In the genomic region with DNA sequence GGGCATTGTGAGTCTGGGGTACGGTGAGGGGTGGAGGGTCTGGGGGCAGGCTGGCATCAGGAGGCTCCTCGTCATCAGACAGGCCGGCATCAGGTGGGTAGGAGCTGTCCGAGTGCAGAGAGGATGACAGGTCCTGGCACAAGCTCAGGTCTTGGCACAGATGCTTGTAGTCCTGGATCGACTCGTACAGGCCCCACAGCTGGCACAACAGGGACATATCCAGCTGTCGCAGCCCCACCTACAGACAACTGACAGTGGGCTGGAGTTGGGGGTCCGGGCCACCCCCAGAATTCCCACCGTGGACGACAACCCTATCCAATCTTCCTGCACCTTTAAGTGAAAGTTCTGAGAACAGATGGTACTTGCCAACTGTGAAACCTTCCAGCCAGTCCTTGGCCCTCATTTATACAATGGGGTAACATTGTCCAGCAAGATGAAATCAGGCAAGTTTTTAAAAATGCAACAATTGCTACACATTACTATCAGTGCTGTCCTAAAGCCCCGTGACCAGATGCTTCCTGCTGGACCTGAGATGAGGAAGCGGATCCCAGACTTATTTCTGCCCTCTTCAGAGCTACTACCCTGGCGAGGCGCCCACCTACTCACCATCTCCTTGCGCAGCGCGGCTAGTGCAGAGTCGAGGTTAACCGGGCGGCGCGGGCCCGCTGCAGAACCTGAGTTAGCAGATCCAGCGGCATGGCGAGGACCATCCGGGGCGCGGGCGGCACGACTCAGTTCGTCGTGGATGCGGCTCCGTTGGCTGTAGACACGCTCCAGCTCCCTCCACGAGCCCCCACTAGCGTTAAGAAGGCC, we compare ENCODE assay signal across 8 mouse cellular contexts. TPM values are rescaled to one million over a fixed set of nuclear protein-coding genes. Genes with fewer than 3 reads are reported as not detected.
DNase-seq lines count a peak whose midpoint lies in the region; ATAC-seq and TF ChIP-seq lines count a peak whose summit lies in the region.

No protein-coding gene starts in this region.

- no peak for TF ChIP-seq CTCF in liver, embryonic 14.5 days (IDR thresholded peaks at IDR 0.05; ENCODE audit: low read depth)
- no peak for TF ChIP-seq CTCF in olfactory bulb, adult 2 months (IDR thresholded peaks at IDR 0.05; ENCODE audit: insufficient read depth, low read depth, low read length)

- peak overlapping the region; percentile 95 for H3K4me2 ChIP-seq in liver, embryonic 14.5 days (ENCODE audit: low read depth)

- no peak for TF ChIP-seq EP300 in liver, embryonic 14.5 days (IDR thresholded peaks at IDR 0.05; ENCODE audit: low read depth)

- WGBS in liver, embryonic 14.5 days (ENCODE audit: insufficient replicate concordance), result 11% methylated on average over 37 of the region's 37 CpGs
- WGBS in olfactory bulb, adult 2 months, result 2% methylated on average over 37 of the region's 37 CpGs

- H3K36me3 ChIP-seq in liver, embryonic 14.5 days (replicated peaks; ENCODE audit: control insufficient read depth, insufficient read depth, low read depth), result peaks cover 9% of the 10 kb centered on the region; the same call in 1 of the 2 replicates

- peak overlapping the region; percentile 74 to 96 for H3K4me3 ChIP-seq in liver, embryonic 14.5 days (ENCODE audit: insufficient read depth in 1 of 2, low read depth in 2 of 2, low read length in 2 of 2)
- H3K4me3 ChIP-seq in olfactory bulb, adult 2 months (ENCODE audit: insufficient read depth, low read depth, low read length), result peak overlapping the region; percentile 70

- ATAC-seq in granulocyte monocyte progenitor cell, adult 5-6 weeks (replicated peaks; ENCODE audit: poor library complexity, severe bottlenecking), result 0 out of 2 replicates have a peak, but pooled peaks have one; percentile 4
- ATAC-seq in liver, embryonic 14.5 days (ENCODE audit: insufficient read depth), result no peak
- no peak for ATAC-seq in erythroid progenitor cell, adult 5-6 weeks (replicated peaks; ENCODE audit: low FRiP score, poor library complexity, severe bottlenecking)

- no peaks in the 10 kb centered on the region for H3K9me3 ChIP-seq in liver, embryonic 14.5 days (ENCODE audit: control insufficient read depth, low read length)

- TF ChIP-seq POLR2A in olfactory bulb, adult 2 months (IDR thresholded peaks at IDR 0.05; ENCODE audit: insufficient read depth, low read depth, low read length), result no peak

- H3K9ac ChIP-seq in liver, embryonic 14.5 days (replicated peaks), result peak overlapping the region; percentile 96

- H3K27me3 ChIP-seq in liver, embryonic 14.5 days (ENCODE audit: control insufficient read depth, insufficient read depth, low read length), result no peaks in the 10 kb centered on the region

- peak overlapping the region; percentile 98 for H3K27ac ChIP-seq in liver, embryonic 14.5 days
- H3K27ac ChIP-seq in olfactory bulb, adult 2 months (ENCODE audit: insufficient read depth, low read depth, low read length), result peak overlapping the region; percentile 57

- DNase-seq in spleen, postnatal 4 days (ENCODE audit: low spot score in 2 of 2), result peak; percentile 60 to 83
- no peak for DNase-seq in spleen, adult 12 weeks (ENCODE audit: low spot score)
- DNase-seq in cerebellum, postnatal 14 days, result peak; percentile 80 to 87
- DNase-seq in kidney, adult 9 months, result peak; percentile 48
- no peak for DNase-seq in liver, embryonic 14.5 days (ENCODE audit: low read depth in 3 of 3, low spot score in 3 of 3)

- H3K4me1 ChIP-seq in liver, embryonic 14.5 days (replicated peaks; ENCODE audit: control insufficient read depth in 2 of 2, insufficient read depth in 2 of 2, low read length in 1 of 2), result peaks cover 29 to 38% of the 10 kb centered on the region in 2 experiments
- peaks cover 31% of the 10 kb centered on the region for H3K4me1 ChIP-seq in olfactory bulb, adult 2 months (ENCODE audit: control insufficient read depth, insufficient read depth, low read length)

RNA-seq across cellular contexts. Expression of gene Fam89b, which starts 0.6 kb away (rescaled TPM):
- total RNA-seq in granulocyte monocyte progenitor cell, adult 5-6 weeks (2014; fragmentation: Nextera tagmentation), result 37.4 and 41.7 TPM in 2 replicates
- total RNA-seq in granulocyte monocyte progenitor cell, adult 5-6 weeks (2017), result 20.9 and 31.8 TPM in 2 replicates
- 44.0 and 50.9 TPM in 2 replicates for polyA plus RNA-seq in liver, embryonic 14.5 days (2012; rRNA removed)
- polyA plus RNA-seq in liver, embryonic 14.5 days (2014; fragmentation: Nextera tagmentation; extraction: Ambion mirVana), result 40.6 and 41.0 TPM in 2 replicates
- polyA plus RNA-seq in olfactory bulb, adult 2 months (2012; ENCODE audit: insufficient read depth, insufficient read length, low replicate concordance, missing spikeins), result not detected in 2 replicates
- total RNA-seq in erythroid progenitor cell, adult 5-6 weeks (2015; ENCODE audit: low replicate concordance), result 67.9 and 77.8 TPM in 2 replicates
- total RNA-seq in erythroid progenitor cell, adult 5-6 weeks (2017; ENCODE audit: low replicate concordance), result 18.7 and 41.5 TPM in 2 replicates

RNA-seq across cellular contexts. Expression of gene Ehbp1l1, which starts 2.7 kb away (rescaled TPM):
- 23.2 and 29.5 TPM in 2 replicates for total RNA-seq in granulocyte monocyte progenitor cell, adult 5-6 weeks (2014; fragmentation: Nextera tagmentation)
- 30.6 and 41.6 TPM in 2 replicates for total RNA-seq in granulocyte monocyte progenitor cell, adult 5-6 weeks (2017)
- 70.8 and 95.5 TPM in 2 replicates for polyA plus RNA-seq in liver, embryonic 14.5 days (2012; rRNA removed)
- polyA plus RNA-seq in liver, embryonic 14.5 days (2014; fragmentation: Nextera tagmentation; extraction: Ambion mirVana), result 66.0 and 76.7 TPM in 2 replicates
- polyA plus RNA-seq in olfactory bulb, adult 2 months (2012; ENCODE audit: insufficient read depth, insufficient read length, low replicate concordance, missing spikeins), result not detected in 2 replicates
- total RNA-seq in erythroid progenitor cell, adult 5-6 weeks (2015; ENCODE audit: low replicate concordance), result 176 and 250 TPM in 2 replicates
- 668 and 983 TPM in 2 replicates for total RNA-seq in erythroid progenitor cell, adult 5-6 weeks (2017; ENCODE audit: low replicate concordance)

RNA-seq across cellular contexts. Expression of gene Ltbp3, which starts 11.9 kb away (rescaled TPM):
- total RNA-seq in granulocyte monocyte progenitor cell, adult 5-6 weeks (2014; fragmentation: Nextera tagmentation), result 1.8 and 16.0 TPM in 2 replicates
- total RNA-seq in granulocyte monocyte progenitor cell, adult 5-6 weeks (2017), result 3.7 and 3.9 TPM in 2 replicates
- polyA plus RNA-seq in liver, embryonic 14.5 days (2012; rRNA removed), result 1.9 and 2.1 TPM in 2 replicates
- 0.85 and 1.6 TPM in 2 replicates for polyA plus RNA-seq in liver, embryonic 14.5 days (2014; fragmentation: Nextera tagmentation; extraction: Ambion mirVana)
- polyA plus RNA-seq in olfactory bulb, adult 2 months (2012; ENCODE audit: insufficient read depth, insufficient read length, low replicate concordance, missing spikeins), result not detected in 2 replicates
- 2.5 and 10.1 TPM in 2 replicates for total RNA-seq in erythroid progenitor cell, adult 5-6 weeks (2015; ENCODE audit: low replicate concordance)
- 1.6 TPM in 1 of 2 replicates, not detected in the other for total RNA-seq in erythroid progenitor cell, adult 5-6 weeks (2017; ENCODE audit: low replicate concordance)

RNA-seq across cellular contexts. Expression of gene Kcnk7, which starts 24.7 kb away (rescaled TPM):
- not detected in 2 replicates for total RNA-seq in granulocyte monocyte progenitor cell, adult 5-6 weeks (2014; fragmentation: Nextera tagmentation)
- total RNA-seq in granulocyte monocyte progenitor cell, adult 5-6 weeks (2017), result not detected in 2 replicates
- polyA plus RNA-seq in liver, embryonic 14.5 days (2012; rRNA removed), result 0.04 TPM in 1 of 2 replicates, not detected in the other
- polyA plus RNA-seq in liver, embryonic 14.5 days (2014; fragmentation: Nextera tagmentation; extraction: Ambion mirVana), result 0.17 and 0.27 TPM in 2 replicates
- polyA plus RNA-seq in olfactory bulb, adult 2 months (2012; ENCODE audit: insufficient read depth, insufficient read length, low replicate concordance, missing spikeins), result not detected in 2 replicates
- total RNA-seq in erythroid progenitor cell, adult 5-6 weeks (2015; ENCODE audit: low replicate concordance), result not detected in 2 replicates
- not detected in 2 replicates for total RNA-seq in erythroid progenitor cell, adult 5-6 weeks (2017; ENCODE audit: low replicate concordance)

RNA-seq across cellular contexts. Expression of gene Pcnx3, which starts 40.1 kb away (rescaled TPM):
- 35.2 and 46.8 TPM in 2 replicates for total RNA-seq in granulocyte monocyte progenitor cell, adult 5-6 weeks (2014; fragmentation: Nextera tagmentation)
- 12.6 and 22.7 TPM in 2 replicates for total RNA-seq in granulocyte monocyte progenitor cell, adult 5-6 weeks (2017)
- 19.8 and 25.9 TPM in 2 replicates for polyA plus RNA-seq in liver, embryonic 14.5 days (2012; rRNA removed)
- polyA plus RNA-seq in liver, embryonic 14.5 days (2014; fragmentation: Nextera tagmentation; extraction: Ambion mirVana), result 9.1 and 9.8 TPM in 2 replicates
- polyA plus RNA-seq in olfactory bulb, adult 2 months (2012; ENCODE audit: insufficient read depth, insufficient read length, low replicate concordance, missing spikeins), result not detected in 2 replicates
- 31.4 and 61.3 TPM in 2 replicates for total RNA-seq in erythroid progenitor cell, adult 5-6 weeks (2015; ENCODE audit: low replicate concordance)
- total RNA-seq in erythroid progenitor cell, adult 5-6 weeks (2017; ENCODE audit: low replicate concordance), result 44.7 and 54.5 TPM in 2 replicates

Comparison
In these comparisons a context has a peak if more than half of its experiments do, and no peak if none do; other contexts are left out.
1. DNase-seq: peak in spleen, postnatal 4 days (2 of 2), cerebellum, postnatal 14 days (2 of 2) and kidney, adult 9 months (single experiment); none in spleen, adult 12 weeks (single experiment) and liver, embryonic 14.5 days (0 of 3).
2. RNA of gene Ehbp1l1, which starts 2.7 kb away (total RNA-seq): 176 to 983 TPM in erythroid progenitor cell, adult 5-6 weeks; 23.2 to 41.6 TPM in granulocyte monocyte progenitor cell, adult 5-6 weeks; every median in the first group is over 4 times any median in the second.